Mouse (Mus musculus) stomach, embryonic 15.5 days (tissue): ENCODE results near the gene Golt1a. TPM values are rescaled to one million over a fixed set of nuclear protein-coding genes. Genes with fewer than 3 reads are reported as not detected.

ENCODE experiments used
- ATAC-seq: fragments of 200-750 bp; cut with Nextera tagmentation; 2 replicates; pipeline ENCODE4 v1.8.0; 2017; ENCODE audit warnings: low read depth, moderate number of reproducible peaks, moderate TSS enrichment; ENCODE audit not compliant: insufficient read depth, low FRiP score
- H3K27ac ChIP-seq: fragments of 300-500 bp; sonication (generic); 2 replicates; pipeline ENCODE4 v1.5.1; 2015; ENCODE audit warnings: mild to moderate bottlenecking, inconsistent platforms
- H3K27me3 ChIP-seq: fragments of 300-500 bp; sonication (generic); replicated peaks from 2 replicates; pipeline ENCODE4 v1.6.1; 2015; ENCODE audit warnings: inconsistent platforms
- H3K36me3 ChIP-seq: fragments of 300-500 bp; sonication (generic); 2 replicates; pipeline ENCODE4 v1.6.1; 2015; ENCODE audit warnings: inconsistent platforms
- H3K4me1 ChIP-seq: fragments of 300-500 bp; sonication (generic); 2 replicates; pipeline ENCODE4 v1.6.1; 2015; ENCODE audit warnings: inconsistent platforms
- H3K4me2 ChIP-seq: fragments of 300-500 bp; sonication (generic); 2 replicates; pipeline ENCODE4 v1.6.1; 2015; ENCODE audit warnings: mild to moderate bottlenecking, inconsistent platforms
- H3K4me3 ChIP-seq: fragments of 300-500 bp; sonication (generic); replicated peaks from 2 replicates; pipeline ENCODE4 v1.5.1; 2015; ENCODE audit warnings: inconsistent platforms
- H3K9ac ChIP-seq: fragments of 300-500 bp; sonication (generic); 2 replicates; pipeline ENCODE4 v1.6.1; 2015; ENCODE audit warnings: inconsistent platforms
- H3K9me3 ChIP-seq: fragments of 300-500 bp; sonication (generic); 2 replicates; pipeline ENCODE4 v1.6.1; 2016; ENCODE audit warnings: inconsistent platforms
- WGBS: fragments of 180-500 bp; shearing (Covaris S2); methylation state at CpG from one replicate; pipeline ENCODE4 v1.1.7; 2015; 5-methylcytosine and 5-hydroxymethylcytosine counted together
- polyA plus RNA-seq: library from polyadenylated mRNA; unstranded; fragments of >200 nt; fragmentation: Nextera tagmentation; extraction: Ambion mirVana; gene quantifications from 2 replicates; pipeline ENCODE4 v1.2.1, GENCODE M21; 2015

Golt1a gene
- polyA plus RNA-seq, 1 experiment from 2014 or later: 7.7 TPM

DNA sequence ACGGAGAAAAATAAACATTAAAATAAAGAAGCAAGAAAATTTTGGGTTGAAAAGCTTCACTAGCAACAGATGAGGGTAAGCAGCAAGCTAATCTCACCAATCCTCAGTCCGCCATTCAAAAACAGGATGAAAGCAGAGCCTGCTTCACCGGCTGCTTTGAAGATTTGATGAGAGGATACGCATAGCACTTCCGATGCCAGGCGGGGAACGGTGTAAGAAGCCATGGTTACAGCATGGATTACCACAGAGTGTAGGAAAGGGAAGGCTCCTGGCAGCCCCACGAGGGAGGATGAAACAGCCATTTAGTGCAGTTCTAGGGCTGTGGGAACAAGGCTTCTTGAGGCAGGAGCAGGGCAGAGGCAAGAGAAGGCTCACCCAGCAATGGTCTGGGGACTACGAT, 42.2 kb downstream of the Golt1a start:
- Histone ChIP-seq H3K9ac (no peak overlapping the region), H3K4me1 (no peaks in the 10 kb centered on the region; the same call in 1 of the 2 replicates), H3K9me3 (no peaks in the 10 kb centered on the region), H3K27me3 (0 out of 2 replicates have a peak, but pooled peaks cover 3% of the 10 kb centered on the region), H3K36me3 (no peaks in the 10 kb centered on the region), H3K27ac (no peak overlapping the region), H3K4me3 (no peak overlapping the region), H3K4me2 (no peak overlapping the region)
- no peak for ATAC-seq
- 52% methylated on average over 9 of the region's 9 CpGs for WGBS

DNA sequence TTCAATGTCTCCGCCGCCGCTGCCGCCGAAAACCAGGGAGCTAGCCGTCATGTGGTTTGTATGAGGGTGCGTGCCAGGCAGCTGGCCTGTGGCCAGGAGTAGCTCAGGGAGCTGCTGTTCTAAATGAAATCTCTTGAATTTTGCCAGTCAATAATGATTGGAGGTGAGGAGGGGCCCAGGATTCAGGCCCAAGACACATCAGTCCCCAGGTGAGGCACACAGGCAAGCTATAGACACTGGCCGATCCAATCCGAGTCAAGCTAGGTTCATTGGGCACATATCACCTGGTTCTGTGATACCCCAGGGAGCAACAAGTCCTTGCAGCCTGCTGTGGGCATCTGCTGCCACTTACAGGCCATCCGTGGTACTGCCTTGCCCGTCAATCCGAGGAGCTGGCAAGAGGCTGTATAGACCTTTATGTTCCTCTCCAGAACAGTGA, 43.8 kb downstream of the Golt1a start:
- ATAC-seq: 0 out of 2 replicates have a peak, but pooled peaks have one; percentile 8
- H3K36me3 ChIP-seq: no peaks in the 10 kb centered on the region
- 44% methylated on average over 12 of the region's 12 CpGs for WGBS
- H3K9me3 ChIP-seq: no peaks in the 10 kb centered on the region
- H3K4me2 ChIP-seq: no peak overlapping the region
- H3K4me1 ChIP-seq: no peaks in the 10 kb centered on the region
- no peak overlapping the region for H3K4me3 ChIP-seq
- no peak overlapping the region for H3K27ac ChIP-seq
- H3K27me3 ChIP-seq: 0 out of 2 replicates have a peak, but pooled peaks cover 3% of the 10 kb centered on the region
- H3K9ac ChIP-seq: no peak overlapping the region

DNA sequence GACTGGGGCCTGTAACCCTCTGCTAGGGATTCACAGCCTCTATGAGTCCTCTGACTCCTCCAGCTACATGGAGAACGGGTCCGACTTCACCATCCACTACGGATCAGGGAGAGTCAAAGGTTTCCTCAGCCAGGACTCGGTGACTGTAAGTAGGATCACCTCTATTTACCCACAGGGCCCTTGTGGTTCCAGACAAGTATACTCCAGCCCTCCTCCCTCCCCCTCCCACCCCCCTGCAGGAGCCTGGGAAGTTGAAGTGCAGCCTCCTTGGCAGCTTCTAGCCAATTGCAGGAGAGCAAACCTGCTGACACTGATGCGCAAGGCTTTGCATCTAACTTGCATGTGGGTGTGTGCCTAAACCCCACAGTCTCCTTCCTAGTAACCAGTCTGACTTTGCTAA, 45.9 kb downstream of the Golt1a start:
- Histone ChIP-seq H3K9me3 (no peaks in the 10 kb centered on the region), H3K27me3 (0 out of 2 replicates have a peak, but pooled peaks cover 3% of the 10 kb centered on the region), H3K4me3 (no peak overlapping the region), H3K9ac (no peak overlapping the region), H3K4me2 (no peak overlapping the region), H3K4me1 (no peaks in the 10 kb centered on the region), H3K36me3 (no peaks in the 10 kb centered on the region), H3K27ac (no peak overlapping the region)
- ATAC-seq: no peak
- 53% methylated on average over 5 of the region's 5 CpGs for WGBS

DNA sequence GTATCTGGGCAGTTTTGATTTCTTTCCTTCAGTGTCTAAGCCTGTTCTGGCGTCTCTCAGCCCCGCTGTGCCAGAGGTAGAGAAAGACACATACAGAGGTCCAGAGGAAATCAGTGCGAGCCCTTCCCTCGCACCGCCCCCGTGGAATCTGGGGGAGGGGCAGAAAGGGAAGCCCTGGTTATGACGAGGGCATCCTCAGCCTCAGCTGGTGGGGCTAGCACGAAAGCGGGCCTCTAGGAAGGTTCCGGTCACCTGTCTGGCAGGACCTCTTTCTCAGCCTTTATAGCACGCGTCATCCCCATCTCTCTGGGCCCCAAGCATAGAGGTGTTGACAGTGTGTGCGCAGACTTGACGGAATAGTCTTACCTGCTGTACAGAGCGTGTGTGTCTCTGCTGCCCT, 46.3 kb downstream of the Golt1a start:
- H3K27me3 ChIP-seq: 0 out of 2 replicates have a peak, but pooled peaks cover 3% of the 10 kb centered on the region

DNA sequence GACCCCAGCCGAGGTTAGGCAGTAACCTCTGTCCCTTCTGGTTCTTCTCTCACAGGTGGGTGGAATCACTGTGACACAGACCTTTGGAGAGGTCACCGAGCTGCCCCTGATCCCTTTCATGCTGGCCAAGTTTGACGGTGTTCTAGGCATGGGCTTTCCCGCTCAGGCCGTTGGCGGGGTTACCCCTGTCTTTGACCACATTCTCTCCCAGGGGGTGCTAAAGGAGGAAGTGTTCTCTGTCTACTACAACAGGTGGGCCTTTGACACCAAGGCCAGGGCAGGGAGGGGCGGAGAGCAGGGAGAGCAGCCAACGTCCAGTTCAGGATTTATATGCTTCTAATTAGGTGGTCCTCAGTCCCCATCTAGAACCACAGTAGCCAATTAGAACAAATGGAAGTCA, 46.7 kb downstream of the Golt1a start:
- H3K27ac ChIP-seq: no peak overlapping the region
- WGBS: 54% methylated on average over 8 of the region's 8 CpGs
- no peaks in the 10 kb centered on the region for H3K4me1 ChIP-seq

More for the DNA sequence above, 46.3 kb downstream of the Golt1a start:
- Histone ChIP-seq H3K9me3 (no peaks in the 10 kb centered on the region), H3K4me3 (no peak overlapping the region), H3K36me3 (no peaks in the 10 kb centered on the region), H3K27ac (no peak overlapping the region), H3K9ac (no peak overlapping the region), H3K4me2 (no peak overlapping the region), H3K4me1 (no peaks in the 10 kb centered on the region)
- 49% methylated on average over 15 of the region's 15 CpGs for WGBS
- ATAC-seq: no peak

DNA sequence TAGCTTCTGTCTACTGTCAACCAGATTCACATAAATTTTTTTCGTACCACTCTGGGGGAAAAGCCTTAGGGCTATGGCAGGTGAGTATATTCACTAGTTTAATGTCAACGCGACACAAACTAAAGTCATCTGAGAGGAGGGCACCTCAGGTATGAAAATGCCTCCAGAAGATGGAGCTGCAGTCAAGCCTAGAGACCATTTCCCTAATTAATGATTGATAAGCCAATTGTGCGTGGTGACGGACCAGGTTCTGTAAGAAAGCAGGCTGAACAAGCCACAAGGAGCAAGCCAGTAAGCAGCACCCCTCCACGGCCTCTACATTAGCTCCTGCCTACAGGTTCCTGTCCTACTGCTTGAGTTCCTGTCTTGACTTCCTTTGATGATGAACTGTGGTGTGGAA, 51.4 kb downstream of the Golt1a start:
- Histone ChIP-seq H3K9ac (no peak overlapping the region), H3K27me3 (peaks cover 14% of the 10 kb centered on the region), H3K4me2 (no peak overlapping the region), H3K4me1 (peaks cover 6% of the 10 kb centered on the region), H3K36me3 (no peaks in the 10 kb centered on the region), H3K9me3 (no peaks in the 10 kb centered on the region), H3K4me3 (no peak overlapping the region), H3K27ac (no peak overlapping the region)
- no peak for ATAC-seq
- WGBS: 89% methylated on average over 6 of the region's 6 CpGs

More for the DNA sequence above, 46.7 kb downstream of the Golt1a start:
- no peaks in the 10 kb centered on the region for H3K9me3 ChIP-seq
- no peak overlapping the region for H3K4me2 ChIP-seq
- no peak overlapping the region for H3K4me3 ChIP-seq
- 0 out of 2 replicates have a peak, but pooled peaks cover 3% of the 10 kb centered on the region for H3K27me3 ChIP-seq
- no peaks in the 10 kb centered on the region for H3K36me3 ChIP-seq
- ATAC-seq: no peak
- no peak overlapping the region for H3K9ac ChIP-seq

DNA sequence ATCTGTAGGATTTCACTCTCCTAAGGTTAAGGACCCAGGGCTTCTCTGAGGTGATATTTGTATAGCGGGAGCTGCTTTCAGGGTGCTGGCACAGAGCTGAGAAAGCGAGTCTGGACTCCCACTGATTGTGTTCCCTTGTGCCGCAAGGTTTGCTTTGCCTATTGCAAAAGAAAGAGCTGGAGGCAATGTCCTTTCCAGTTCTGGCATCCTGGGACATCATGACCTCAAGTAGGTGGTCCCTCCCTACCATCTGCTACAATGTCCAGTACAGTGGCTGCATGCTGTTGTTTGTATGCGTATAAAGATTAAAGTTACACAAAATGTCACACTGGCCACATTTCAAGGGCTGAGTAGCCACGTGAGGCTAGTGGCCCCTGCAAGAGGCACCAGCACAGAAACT, 52.5 kb downstream of the Golt1a start:
- Histone ChIP-seq H3K4me1 (peaks cover 6% of the 10 kb centered on the region), H3K9me3 (no peaks in the 10 kb centered on the region), H3K4me2 (no peak overlapping the region), H3K27ac (no peak overlapping the region), H3K27me3 (peaks cover 14% of the 10 kb centered on the region), H3K4me3 (no peak overlapping the region), H3K9ac (no peak overlapping the region), H3K36me3 (no peaks in the 10 kb centered on the region)
- WGBS: 84% methylated on average over 5 of the region's 5 CpGs
- no peak for ATAC-seq

DNA sequence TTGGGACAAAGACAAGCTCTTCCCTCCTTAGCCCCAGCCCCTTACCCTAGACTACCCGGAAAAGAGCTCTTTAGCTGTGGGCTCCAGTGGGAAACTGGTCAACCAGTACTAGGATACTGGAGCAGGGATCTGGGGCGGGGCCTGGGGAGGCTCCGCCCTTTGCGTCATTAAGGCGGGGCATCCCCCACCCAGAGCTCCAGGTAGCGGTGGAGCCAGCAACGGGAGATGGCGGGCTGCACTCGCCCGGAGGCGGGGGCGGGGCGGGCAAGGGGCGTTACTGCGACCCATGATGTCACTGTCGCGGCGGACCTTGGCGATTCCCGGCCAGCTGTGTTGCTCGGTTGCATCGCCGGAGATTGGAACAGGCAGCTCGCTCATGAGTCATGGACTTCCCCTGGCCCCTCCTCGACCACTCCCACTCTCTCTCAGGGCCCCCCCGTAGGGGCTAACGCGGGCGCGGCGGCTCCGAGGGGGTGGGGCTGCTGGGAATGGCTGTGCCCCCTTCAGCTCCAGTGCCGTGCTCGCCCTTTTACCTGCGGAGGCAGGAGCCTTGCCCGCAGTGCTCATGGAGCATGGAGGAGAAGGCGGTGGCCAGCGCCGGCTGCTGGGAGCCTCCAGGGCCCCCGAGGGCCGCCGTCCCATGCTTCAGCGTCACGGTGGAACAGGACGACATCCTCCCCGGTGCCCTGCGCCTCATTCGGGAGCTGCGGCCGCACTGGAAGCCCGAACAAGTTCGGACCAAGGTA, 53.8 kb downstream of the Golt1a start, which contains the start of gene Etnk2:
Gene Etnk2 (plus strand): TSS at position 297 of the 746 bp plus-strand sequence.
- Histone ChIP-seq H3K27me3 (peaks cover 14% of the 10 kb centered on the region), H3K27ac (0 out of 2 replicates have a peak within 1 kb of the TSS, but pooled peaks have one; percentile 33)
- 1% methylated on average over 51 of the region's 52 CpGs for WGBS

DNA sequence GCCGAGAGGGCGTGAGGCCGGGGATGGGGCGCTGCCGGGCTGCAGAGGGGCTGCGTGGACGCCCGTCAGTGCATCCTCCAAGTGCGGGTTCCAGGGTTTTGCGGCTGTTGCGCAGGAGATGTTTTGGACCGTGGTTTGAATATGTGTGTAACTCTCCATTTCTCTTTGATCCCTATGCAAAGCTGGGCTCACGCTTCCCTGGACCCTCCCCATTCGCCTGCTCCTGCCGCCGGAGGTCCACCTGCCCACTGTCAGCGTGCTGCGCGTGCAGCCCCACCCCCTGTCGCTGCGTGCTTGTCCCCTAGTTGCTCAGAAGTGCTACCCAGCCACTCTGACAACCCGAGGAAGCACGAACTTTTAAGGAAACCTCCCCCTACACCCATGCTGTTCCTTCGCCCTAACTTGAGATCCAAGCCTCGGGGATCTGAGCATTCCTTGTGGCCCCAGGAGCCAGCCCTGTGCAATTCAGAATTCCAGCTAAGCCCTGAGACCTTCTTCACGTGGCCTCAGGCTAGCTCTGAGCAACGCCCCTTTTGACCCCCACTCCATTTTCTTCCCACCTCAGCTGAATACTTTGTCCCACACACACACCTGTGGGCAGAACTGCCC, 54.5 kb downstream of the Golt1a start:
- 5% methylated on average over 27 of the region's 27 CpGs for WGBS
- H3K36me3 ChIP-seq: no peaks in the 10 kb centered on the region
- peaks cover 15% of the 10 kb centered on the region for H3K4me1 ChIP-seq
- H3K9ac ChIP-seq: peak overlapping the region; percentile 65; the same call in 1 of the 2 replicates
- H3K9me3 ChIP-seq: no peaks in the 10 kb centered on the region
- ATAC-seq: no peak; the same call in 1 of the 2 replicates
- H3K4me3 ChIP-seq: peak overlapping the region; percentile 65
- H3K27me3 ChIP-seq: peaks cover 14% of the 10 kb centered on the region
- H3K4me2 ChIP-seq: peak overlapping the region; percentile 99
- no peak overlapping the region for H3K27ac ChIP-seq

More for the DNA sequence above, 53.8 kb downstream of the Golt1a start, which contains the start of gene Etnk2:
- H3K4me2 ChIP-seq: peak within 1 kb of the TSS; percentile 99
- peak within 1 kb of the TSS; percentile 65; the same call in 1 of the 2 replicates for H3K9ac ChIP-seq
- peak; percentile 69 for ATAC-seq
- no peaks in the 10 kb centered on the region for H3K36me3 ChIP-seq
- no peaks in the 10 kb centered on the region for H3K9me3 ChIP-seq
- H3K4me3 ChIP-seq: peak within 1 kb of the TSS; percentile 65
- peaks cover 15% of the 10 kb centered on the region for H3K4me1 ChIP-seq

DNA sequence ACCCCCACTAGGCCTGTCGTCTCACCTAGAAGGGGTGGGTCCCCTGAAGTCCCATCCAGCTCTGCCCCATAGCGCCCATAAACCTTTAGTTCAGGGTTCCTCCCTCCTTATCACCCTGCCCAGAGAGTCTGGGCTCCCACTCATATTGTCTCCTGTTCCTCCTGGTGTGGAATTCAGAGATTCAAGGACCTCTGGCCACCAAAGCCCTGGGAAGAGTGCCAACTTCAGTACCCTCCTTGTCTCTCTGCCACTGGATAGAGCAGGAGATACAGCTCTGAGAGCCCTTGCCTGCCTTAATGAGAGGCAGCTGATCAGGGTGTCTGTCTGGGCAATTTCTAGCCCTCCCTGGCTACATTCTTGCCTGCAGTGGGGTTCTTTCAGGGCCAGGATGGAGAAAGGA, 55.3 kb downstream of the Golt1a start:
- peaks cover 15% of the 10 kb centered on the region for H3K4me1 ChIP-seq
- no peak overlapping the region for H3K27ac ChIP-seq
- 65% methylated on average over 2 of the region's 2 CpGs for WGBS
- no peak overlapping the region for H3K4me2 ChIP-seq
- no peaks in the 10 kb centered on the region for H3K9me3 ChIP-seq
- no peaks in the 10 kb centered on the region for H3K36me3 ChIP-seq
- no peak for ATAC-seq
- no peak overlapping the region for H3K4me3 ChIP-seq
- peaks cover 14% of the 10 kb centered on the region for H3K27me3 ChIP-seq
- H3K9ac ChIP-seq: no peak overlapping the region

DNA sequence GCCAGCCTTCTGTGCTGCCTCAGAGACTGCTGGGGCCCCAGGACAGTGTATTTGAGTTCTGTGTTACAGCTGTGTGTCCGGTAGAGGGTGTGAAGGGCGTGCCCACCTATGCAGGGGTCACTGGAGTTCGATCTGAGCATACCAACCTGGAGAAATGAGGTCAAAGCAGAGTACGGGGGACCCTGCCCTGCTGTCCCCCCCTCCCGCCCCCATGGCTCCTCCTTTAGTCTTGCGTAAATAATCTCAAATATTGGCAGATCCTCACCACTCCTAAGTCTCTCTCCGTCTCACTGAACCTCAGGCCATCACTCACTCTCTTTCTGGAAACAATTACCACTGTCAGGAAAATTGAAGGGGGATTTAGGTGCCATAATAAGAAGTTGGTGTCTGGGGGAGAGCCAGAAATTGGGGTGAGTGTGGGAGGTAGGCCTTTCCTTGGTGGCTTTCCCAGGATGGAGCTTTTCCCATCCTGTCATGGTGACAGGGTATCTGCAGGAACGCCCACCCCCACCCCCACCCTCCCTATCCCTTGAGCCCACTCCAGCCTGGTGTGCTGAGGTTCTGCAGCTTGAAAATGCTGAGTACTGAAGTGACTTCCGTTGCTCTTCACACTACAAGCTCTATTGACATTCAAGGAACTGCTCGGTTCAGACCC, 57.5 kb downstream of the Golt1a start:
- peaks cover 15% of the 10 kb centered on the region for H3K4me1 ChIP-seq
- no peaks in the 10 kb centered on the region for H3K36me3 ChIP-seq
- ATAC-seq: no peak
- WGBS: 37% methylated on average over 10 of the region's 10 CpGs
- H3K4me3 ChIP-seq: no peak overlapping the region
- H3K4me2 ChIP-seq: no peak overlapping the region; the same call in 1 of the 2 replicates
- H3K27ac ChIP-seq: peak overlapping the region; percentile 41; the same call in 1 of the 2 replicates
- no peak overlapping the region for H3K9ac ChIP-seq
- H3K9me3 ChIP-seq: no peaks in the 10 kb centered on the region
- H3K27me3 ChIP-seq: peaks cover 14% of the 10 kb centered on the region
